Mouse (Mus musculus) testis, adult 2 months (tissue): Measurements from ENCODE around the gene Slc2a9.

Experiments
- CTCF ChIP-seq: fragments of 200-500 bp; IDR thresholded peaks from 2 replicates; pipeline ENCODE4 v1.5.1; 2012; ENCODE audit warnings: low read depth, mild to moderate bottlenecking, inconsistent platforms, low read length, moderate library complexity; ENCODE audit not compliant: control insufficient read depth, insufficient read depth, insufficient replicate concordance
- POLR2A ChIP-seq: fragments of 200-500 bp; IDR thresholded peaks from 2 replicates; pipeline ENCODE4 v1.6.1; 2012; ENCODE audit warnings: low read depth, mild to moderate bottlenecking, inconsistent platforms, low read length, moderate library complexity; ENCODE audit not compliant: control insufficient read depth

DNA sequence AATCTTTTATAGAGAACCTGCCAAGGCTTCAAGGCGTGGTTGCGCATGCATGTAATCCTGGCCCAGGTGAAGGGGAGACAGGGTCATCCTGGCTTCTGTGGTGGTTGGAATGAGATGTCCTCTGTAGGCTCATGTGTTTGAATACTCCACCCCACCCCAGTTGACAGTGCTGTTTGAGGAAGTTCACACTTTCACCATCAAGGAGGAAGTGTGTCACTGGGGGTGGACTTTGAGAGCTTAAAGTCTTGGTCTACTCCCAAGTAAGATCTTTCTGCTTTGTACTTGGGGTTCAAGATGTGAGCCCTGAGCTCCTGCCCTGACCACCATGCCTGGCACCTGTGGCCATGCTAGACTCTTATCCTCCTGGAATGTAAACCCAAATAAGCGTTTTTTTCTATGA is 100.7 kb downstream of the Slc2a9 start:
- TF ChIP-seq CTCF: no peak
- no peak for TF ChIP-seq POLR2A
